Mouse (Mus musculus) hindbrain, embryonic 12.5 days (tissue): ENCODE data around the gene Syndig1l. TPM values are rescaled to one million over a fixed set of nuclear protein-coding genes. Genes with fewer than 3 reads are reported as not detected.
A peak's percentile ranks its signal among the peaks of the same experiment; 100 is the strongest.

ENCODE experiments used
- ATAC-seq: fragments of 200-750 bp; cut with Nextera tagmentation; 2 replicates; pipeline ENCODE4 v1.8.0; 2017; ENCODE audit warnings: moderate TSS enrichment; ENCODE audit not compliant: low FRiP score
- H3K27ac ChIP-seq: fragments of 300-500 bp; sonication (generic); 2 replicates; pipeline ENCODE4 v1.5.1; 2016; ENCODE audit warnings: mild to moderate bottlenecking
- H3K27me3 ChIP-seq: fragments of 300-500 bp; sonication (generic); 2 replicates; pipeline ENCODE4 v1.6.1; 2016; ENCODE audit warnings: mild to moderate bottlenecking
- H3K36me3 ChIP-seq: fragments of 300-500 bp; sonication (generic); 2 replicates; pipeline ENCODE4 v1.6.1; 2016; ENCODE audit warnings: mild to moderate bottlenecking
- H3K4me1 ChIP-seq: fragments of 300-500 bp; sonication (generic); 2 replicates; pipeline ENCODE4 v1.6.1; 2016
- H3K4me2 ChIP-seq: fragments of 300-500 bp; sonication (generic); replicated peaks from 2 replicates; pipeline ENCODE4 v1.6.1; 2016; ENCODE audit warnings: mild to moderate bottlenecking
- H3K4me3 ChIP-seq: fragments of 300-500 bp; sonication (generic); 2 replicates; pipeline ENCODE4 v1.5.1; 2016; ENCODE audit warnings: mild to moderate bottlenecking
- H3K9ac ChIP-seq: fragments of 300-500 bp; sonication (generic); 2 replicates; pipeline ENCODE4 v1.6.1; 2016; ENCODE audit warnings: mild to moderate bottlenecking, moderate library complexity
- H3K9me3 ChIP-seq: fragments of 300-500 bp; sonication (generic); replicated peaks from 2 replicates; pipeline ENCODE4 v1.6.1; 2016; ENCODE audit warnings: mild to moderate bottlenecking
- WGBS: fragments of 180-500 bp; shearing (Covaris S2); methylation state at CpG from one replicate; pipeline ENCODE4 v1.1.7; 2016; 5-methylcytosine and 5-hydroxymethylcytosine counted together
- polyA plus RNA-seq: library from polyadenylated mRNA; unstranded; fragments of >200 nt; fragmentation: Nextera tagmentation; extraction: Ambion mirVana; gene quantifications from 2 replicates; pipeline ENCODE4 v1.2.1, GENCODE M21; 2016

The Syndig1l gene
- polyA plus RNA-seq, 1 experiment from 2014 or later: 2.3 TPM

- Histone ChIP-seq H3K27me3 (0 out of 2 replicates have a peak, but pooled peaks cover under 1% of the 10 kb centered on the region), H3K9ac (no peak overlapping the region), H3K4me1 (0 out of 2 replicates have a peak, but pooled peaks cover 4% of the 10 kb centered on the region), H3K36me3 (no peaks in the 10 kb centered on the region), H3K9me3 (no peaks in the 10 kb centered on the region), H3K27ac (no peak overlapping the region), H3K4me3 (no peak overlapping the region), H3K4me2 (no peak overlapping the region)
- no peak for ATAC-seq
- 91% methylated on average over 4 of the region's 4 CpGs for WGBS
Observed at GRCm38 (mm10) chr12:84707804-84708203, 9.2 kb upstream of the Syndig1l start.

- Histone ChIP-seq H3K27me3 (peaks cover 9% of the 10 kb centered on the region), H3K4me2 (no peak overlapping the region), H3K9me3 (no peaks in the 10 kb centered on the region), H3K9ac (no peak overlapping the region), H3K4me1 (0 out of 2 replicates have a peak, but pooled peaks cover 4% of the 10 kb centered on the region), H3K4me3 (no peak overlapping the region), H3K36me3 (no peaks in the 10 kb centered on the region), H3K27ac (no peak overlapping the region)
- ATAC-seq: no peak
- WGBS: 78% methylated on average over 4 of the region's 4 CpGs
Observed at GRCm38 (mm10) chr12:84706886-84707285, 8.3 kb upstream of the Syndig1l start.

GRCm38 (mm10) chr12:84702586-84702985, 4.0 kb upstream of the Syndig1l start:
- H3K4me2 ChIP-seq: no peak overlapping the region
- peaks cover 9% of the 10 kb centered on the region; the same call in 1 of the 2 replicates for H3K4me1 ChIP-seq
- H3K36me3 ChIP-seq: no peaks in the 10 kb centered on the region
- H3K4me3 ChIP-seq: no peak overlapping the region
- H3K9me3 ChIP-seq: no peaks in the 10 kb centered on the region
- no peak overlapping the region for H3K9ac ChIP-seq
- no peak for ATAC-seq
- H3K27ac ChIP-seq: no peak overlapping the region
- H3K27me3 ChIP-seq: peaks cover 47% of the 10 kb centered on the region
- 60% methylated on average over 7 of the region's 7 CpGs for WGBS

- Histone ChIP-seq H3K9me3 (no peaks in the 10 kb centered on the region), H3K36me3 (no peaks in the 10 kb centered on the region), H3K27me3 (peaks cover 19% of the 10 kb centered on the region), H3K4me3 (no peak overlapping the region), H3K9ac (no peak overlapping the region), H3K4me2 (no peak overlapping the region), H3K4me1 (no peaks in the 10 kb centered on the region), H3K27ac (no peak overlapping the region)
- no peak for ATAC-seq
- WGBS: 84% methylated on average over 6 of the region's 6 CpGs
Observed at GRCm38 (mm10) chr12:84692141-84692540, 6.5 kb downstream of the Syndig1l start.

GRCm38 (mm10) chr12:84691347-84691746, 7.3 kb downstream of the Syndig1l start:
- peaks cover 11% of the 10 kb centered on the region for H3K27me3 ChIP-seq
- ATAC-seq: no peak

GRCm38 (mm10) chr12:84689051-84689450, 9.6 kb downstream of the Syndig1l start:
- peaks cover 6% of the 10 kb centered on the region for H3K4me1 ChIP-seq
- H3K27me3 ChIP-seq: peaks cover 9% of the 10 kb centered on the region
- H3K4me3 ChIP-seq: no peak overlapping the region
- H3K9ac ChIP-seq: no peak overlapping the region
- H3K27ac ChIP-seq: no peak overlapping the region
- ATAC-seq: no peak
- H3K9me3 ChIP-seq: no peaks in the 10 kb centered on the region
- no peak overlapping the region for H3K4me2 ChIP-seq
- WGBS: 87% methylated on average over 11 of the region's 11 CpGs
- H3K36me3 ChIP-seq: no peaks in the 10 kb centered on the region

More at GRCm38 (mm10) chr12:84691347-84691746, 7.3 kb downstream of the Syndig1l start:
- Histone ChIP-seq H3K4me2 (no peak overlapping the region), H3K9me3 (no peaks in the 10 kb centered on the region), H3K36me3 (no peaks in the 10 kb centered on the region), H3K27ac (no peak overlapping the region), H3K4me1 (peaks cover 4% of the 10 kb centered on the region), H3K9ac (no peak overlapping the region), H3K4me3 (no peak overlapping the region)

- Histone ChIP-seq H3K27me3 (peaks cover 9% of the 10 kb centered on the region), H3K9ac (no peak overlapping the region), H3K4me1 (peaks cover 6% of the 10 kb centered on the region), H3K4me3 (no peak overlapping the region), H3K27ac (no peak overlapping the region), H3K4me2 (no peak overlapping the region), H3K36me3 (no peaks in the 10 kb centered on the region), H3K9me3 (no peaks in the 10 kb centered on the region)
- 94% methylated on average over 4 of the region's 4 CpGs for WGBS
- ATAC-seq: no peak
Observed at GRCm38 (mm10) chr12:84687531-84687930, 11.1 kb downstream of the Syndig1l start.

- 20% methylated on average over 4 of the region's 4 CpGs for WGBS
- H3K4me2 ChIP-seq: no peak overlapping the region
- H3K27ac ChIP-seq: no peak overlapping the region
- H3K9ac ChIP-seq: no peak overlapping the region
- H3K27me3 ChIP-seq: peaks cover 12% of the 10 kb centered on the region
- ATAC-seq: no peak
- no peaks in the 10 kb centered on the region for H3K36me3 ChIP-seq
- H3K4me3 ChIP-seq: no peak overlapping the region
- H3K4me1 ChIP-seq: peaks cover 6% of the 10 kb centered on the region
- H3K9me3 ChIP-seq: no peaks in the 10 kb centered on the region
Observed at GRCm38 (mm10) chr12:84686176-84686575, 12.5 kb downstream of the Syndig1l start.

GRCm38 (mm10) chr12:84684569-84684968, 14.1 kb downstream of the Syndig1l start:
- 78% methylated on average over 7 of the region's 7 CpGs for WGBS
- no peak overlapping the region for H3K27ac ChIP-seq
- peaks cover 6% of the 10 kb centered on the region for H3K4me1 ChIP-seq
- no peak for ATAC-seq
- H3K27me3 ChIP-seq: peaks cover 18% of the 10 kb centered on the region
- no peak overlapping the region for H3K9ac ChIP-seq
- H3K4me2 ChIP-seq: no peak overlapping the region
- H3K4me3 ChIP-seq: no peak overlapping the region
- no peaks in the 10 kb centered on the region for H3K36me3 ChIP-seq
- H3K9me3 ChIP-seq: no peaks in the 10 kb centered on the region

- 71% methylated on average over 3 of the region's 3 CpGs for WGBS
- H3K4me2 ChIP-seq: no peak overlapping the region
- no peak overlapping the region for H3K27ac ChIP-seq
- H3K4me3 ChIP-seq: no peak overlapping the region
- H3K36me3 ChIP-seq: no peaks in the 10 kb centered on the region
- ATAC-seq: no peak
- H3K4me1 ChIP-seq: peaks cover 15% of the 10 kb centered on the region
- H3K9ac ChIP-seq: no peak overlapping the region
- H3K27me3 ChIP-seq: 0 out of 2 replicates have a peak, but pooled peaks cover 5% of the 10 kb centered on the region
- no peaks in the 10 kb centered on the region for H3K9me3 ChIP-seq
Observed at GRCm38 (mm10) chr12:84676011-84676410, 22.6 kb downstream of the Syndig1l start.

- peak; percentile 72 for ATAC-seq
- 41% methylated on average over 14 of the region's 14 CpGs for WGBS
- no peaks in the 10 kb centered on the region for H3K9me3 ChIP-seq
- H3K27me3 ChIP-seq: no peaks in the 10 kb centered on the region
- H3K36me3 ChIP-seq: no peaks in the 10 kb centered on the region
- peaks cover 15% of the 10 kb centered on the region for H3K4me1 ChIP-seq
- peak overlapping the region; percentile 23; the same call in 1 of the 2 replicates for H3K27ac ChIP-seq
- H3K4me3 ChIP-seq: no peak overlapping the region
- H3K9ac ChIP-seq: no peak overlapping the region
- no peak overlapping the region for H3K4me2 ChIP-seq
Observed at GRCm38 (mm10) chr12:84674666-84675526, 23.7 kb downstream of the Syndig1l start.

GRCm38 (mm10) chr12:84671646-84672045, 27.0 kb downstream of the Syndig1l start:
- H3K27ac ChIP-seq: no peak overlapping the region
- H3K4me2 ChIP-seq: no peak overlapping the region
- H3K9ac ChIP-seq: no peak overlapping the region
- H3K27me3 ChIP-seq: no peaks in the 10 kb centered on the region
- 22% methylated on average over 10 of the region's 10 CpGs for WGBS
- no peaks in the 10 kb centered on the region for H3K36me3 ChIP-seq
- no peaks in the 10 kb centered on the region for H3K9me3 ChIP-seq
- no peak for ATAC-seq
- peaks cover 15% of the 10 kb centered on the region for H3K4me1 ChIP-seq
- H3K4me3 ChIP-seq: no peak overlapping the region

- WGBS: 91% methylated on average over 3 of the region's 3 CpGs
- no peak overlapping the region for H3K27ac ChIP-seq
- H3K4me3 ChIP-seq: no peak overlapping the region
- no peak for ATAC-seq
- H3K27me3 ChIP-seq: no peaks in the 10 kb centered on the region
- H3K4me2 ChIP-seq: no peak overlapping the region
- H3K4me1 ChIP-seq: peaks cover 10% of the 10 kb centered on the region
- H3K9me3 ChIP-seq: no peaks in the 10 kb centered on the region
- H3K9ac ChIP-seq: no peak overlapping the region
- H3K36me3 ChIP-seq: no peaks in the 10 kb centered on the region
Observed at GRCm38 (mm10) chr12:84670555-84670954, 28.1 kb downstream of the Syndig1l start.
